Mouse (Mus musculus) kidney, postnatal 0 days (tissue): ENCODE measurements around the gene Sox15. TPM values are rescaled to one million over a fixed set of nuclear protein-coding genes. Genes with fewer than 3 reads are reported as not detected.

ENCODE experiments used
- ATAC-seq: fragments of 200-750 bp; cut with Nextera tagmentation; replicated peaks from 2 replicates; pipeline ENCODE4 v1.8.0; 2017; ENCODE audit warnings: low read depth, moderate number of reproducible peaks, moderate TSS enrichment, moderate library complexity; ENCODE audit not compliant: low FRiP score
- DNase-seq: peaks from one replicate; pipeline ENCODE4 v3.0.0-alpha.2; 2016; ENCODE audit warnings: low spot score
- H3K27ac ChIP-seq: fragments of 300-500 bp; sonication (generic); 2 replicates; pipeline ENCODE4 v1.5.1; 2014; ENCODE audit warnings: mild to moderate bottlenecking
- H3K27me3 ChIP-seq: fragments of 300-500 bp; sonication (generic); 2 replicates; pipeline ENCODE4 v1.6.1; 2014; ENCODE audit warnings: low read length, mixed read lengths; ENCODE audit not compliant: insufficient read depth
- H3K36me3 ChIP-seq: fragments of 300-500 bp; sonication (generic); 2 replicates; pipeline ENCODE4 v1.6.1; 2014; ENCODE audit warnings: low read length, mixed read lengths; ENCODE audit not compliant: insufficient read depth
- H3K4me1 ChIP-seq: fragments of 300-500 bp; sonication (generic); replicated peaks from 2 replicates; pipeline ENCODE4 v1.6.1; 2014; ENCODE audit warnings: antibody characterized with exemption, low read length, mixed read lengths; ENCODE audit not compliant: insufficient read depth
- H3K4me2 ChIP-seq: fragments of 300-500 bp; sonication (generic); 2 replicates; pipeline ENCODE4 v1.6.1; 2014; ENCODE audit warnings: mild to moderate bottlenecking, low read length, moderate library complexity, mixed read lengths
- H3K4me3 ChIP-seq: fragments of 300-500 bp; sonication (generic); replicated peaks from 2 replicates; pipeline ENCODE4 v1.5.1; 2014; ENCODE audit warnings: low read depth, low read length
- H3K9ac ChIP-seq: fragments of 300-500 bp; sonication (generic); 2 replicates; pipeline ENCODE4 v1.6.1; 2014; ENCODE audit warnings: low read depth, low read length
- H3K9me3 ChIP-seq: fragments of 300-500 bp; sonication (generic); replicated peaks from 2 replicates; pipeline ENCODE4 v1.6.1; 2016; ENCODE audit warnings: low read length, inconsistent platforms, mixed read lengths
- CTCF ChIP-seq: IDR thresholded peaks from 2 replicates; pipeline ENCODE4 v1.5.1; 2016; ENCODE audit warnings: antibody characterized with exemption, low read depth, mild to moderate bottlenecking, moderate library complexity
- WGBS: fragments of 180-500 bp; shearing (Covaris S2); extraction: QIAGEN DNeasy Blood & Tissue Kit; methylation state at CpG from one replicate; pipeline ENCODE4 v1.1.7; 2014; 5-methylcytosine and 5-hydroxymethylcytosine counted together
- polyA plus RNA-seq: library from polyadenylated mRNA; unstranded; fragments of >200 nt; fragmentation: Nextera tagmentation; extraction: Ambion mirVana; gene quantifications from 2 replicates; pipeline ENCODE4 v1.2.1, GENCODE M21; 2015

The Sox15 gene
- polyA plus RNA-seq, 1 experiment from 2014 or later = 0.28 TPM

- ATAC-seq = peak; percentile 59
- 80% methylated on average over 6 of the region's 6 CpGs for WGBS
- H3K9ac ChIP-seq = no peak overlapping the region
- no peak for TF ChIP-seq CTCF
- H3K4me1 ChIP-seq = peaks cover 14% of the 10 kb centered on the region
- no peak overlapping the region for H3K4me3 ChIP-seq
- no peaks in the 10 kb centered on the region for H3K36me3 ChIP-seq
- no peak for DNase-seq
- peak overlapping the region; percentile 39; the same call in 1 of the 2 replicates for H3K27ac ChIP-seq
- H3K27me3 ChIP-seq = no peaks in the 10 kb centered on the region
- no peak overlapping the region for H3K4me2 ChIP-seq
- H3K9me3 ChIP-seq = no peaks in the 10 kb centered on the region
Observed at GRCm38 (mm10) chr11:69692863-69693262, 37.7 kb downstream of the Sox15 start.

DNA sequence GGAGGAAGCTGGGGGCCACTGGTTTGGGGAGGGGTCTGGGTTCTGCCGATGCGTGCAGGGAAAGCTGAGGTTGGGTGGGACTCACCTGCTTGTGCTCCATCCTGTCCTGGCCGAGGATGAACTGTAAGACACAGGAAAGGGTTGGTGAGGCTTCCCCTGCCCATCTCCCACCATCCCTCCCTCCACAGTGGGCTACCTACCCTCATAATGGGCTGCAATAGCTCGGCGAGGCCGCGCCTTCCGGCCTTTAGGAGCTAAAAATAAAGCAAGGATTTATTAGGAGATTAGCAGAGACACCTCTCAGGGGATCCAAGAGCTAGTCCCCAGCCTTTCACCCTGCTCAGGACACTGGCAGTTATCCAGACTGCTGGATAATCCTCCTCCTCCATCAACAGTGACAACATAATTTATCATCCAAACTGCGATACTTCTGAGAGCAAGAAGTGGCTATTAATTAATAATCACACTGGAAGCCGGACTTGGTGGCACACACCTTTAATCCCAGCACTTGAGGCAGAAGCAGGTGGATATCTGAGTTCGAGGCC is 38.4 kb downstream of the Sox15 start:
- H3K27me3 ChIP-seq = no peaks in the 10 kb centered on the region
- no peaks in the 10 kb centered on the region for H3K36me3 ChIP-seq
- no peak for ATAC-seq
- no peak overlapping the region for H3K9ac ChIP-seq
- no peak for DNase-seq
- 50% methylated on average over 11 of the region's 11 CpGs for WGBS
- no peak overlapping the region for H3K4me3 ChIP-seq
- no peak for TF ChIP-seq CTCF
- no peaks in the 10 kb centered on the region for H3K9me3 ChIP-seq
- H3K4me2 ChIP-seq = no peak overlapping the region
- peaks cover 14% of the 10 kb centered on the region for H3K4me1 ChIP-seq
- H3K27ac ChIP-seq = peak overlapping the region; percentile 39; the same call in 1 of the 2 replicates

DNA sequence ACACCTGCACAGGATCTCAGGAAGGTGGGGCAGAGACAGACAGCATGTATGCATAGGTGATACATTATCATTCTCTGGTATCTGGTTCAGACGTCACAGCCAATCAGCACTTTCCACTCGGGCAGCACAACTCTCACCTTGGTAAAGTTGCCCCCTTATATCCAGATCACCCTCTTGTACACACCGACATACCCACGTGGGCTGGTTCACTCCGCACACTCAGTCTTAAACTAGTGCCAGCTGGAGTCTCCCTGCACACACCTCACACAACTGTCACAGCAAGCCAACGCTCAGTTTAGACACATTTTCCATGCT is 39.9 kb downstream of the Sox15 start:
- ATAC-seq (no peak), DNase-seq (no peak)
- H3K9ac ChIP-seq = peak overlapping the region; percentile 88
- H3K4me1 ChIP-seq = peaks cover 14% of the 10 kb centered on the region
- peak overlapping the region; percentile 88 for H3K4me2 ChIP-seq
- no peaks in the 10 kb centered on the region for H3K9me3 ChIP-seq
- peak overlapping the region; percentile 63 for H3K4me3 ChIP-seq
- peak overlapping the region; percentile 88 for H3K27ac ChIP-seq
- H3K36me3 ChIP-seq = no peaks in the 10 kb centered on the region
- TF ChIP-seq CTCF = no peak
- 28% methylated on average over 6 of the region's 6 CpGs for WGBS
- H3K27me3 ChIP-seq = no peaks in the 10 kb centered on the region

GRCm38 (mm10) chr11:69695361-69696181 is 40.5 kb downstream of the Sox15 start, which contains the start of the genes Tnfsf12 and Tnfsfm13:
TSS of gene Tnfsf12 (minus strand) at chr11:69695849.
TSS of gene Tnfsfm13 (minus strand) at chr11:69696098.
- ATAC-seq (peak; percentile 69), DNase-seq (peak; percentile 88)
- H3K4me2 ChIP-seq = peak within 1 kb of the TSS; percentile 88
- no peaks in the 10 kb centered on the region for H3K9me3 ChIP-seq
- peak within 1 kb of the TSS; percentile 88 for H3K9ac ChIP-seq
- H3K27me3 ChIP-seq = no peaks in the 10 kb centered on the region
- H3K4me1 ChIP-seq = peaks cover 14% of the 10 kb centered on the region
- TF ChIP-seq CTCF = peak; percentile 36; the same call in 1 of the 2 replicates
- peak within 1 kb of the TSS; percentile 63 for H3K4me3 ChIP-seq
- H3K36me3 ChIP-seq = no peaks in the 10 kb centered on the region
- WGBS = 2% methylated on average over 40 of the region's 41 CpGs
- H3K27ac ChIP-seq = peak within 1 kb of the TSS; percentile 88

- TF ChIP-seq CTCF = no peak
- WGBS = 87% methylated on average over 3 of the region's 3 CpGs
- Histone ChIP-seq H3K27me3 (no peaks in the 10 kb centered on the region), H3K9me3 (no peaks in the 10 kb centered on the region), H3K4me3 (no peak overlapping the region), H3K9ac (no peak overlapping the region), H3K4me2 (no peak overlapping the region), H3K36me3 (no peaks in the 10 kb centered on the region), H3K27ac (no peak overlapping the region), H3K4me1 (peaks cover 14% of the 10 kb centered on the region)
- no peak for ATAC-seq
- no peak for DNase-seq
Observed at GRCm38 (mm10) chr11:69697396-69697795, 42.3 kb downstream of the Sox15 start.

DNA sequence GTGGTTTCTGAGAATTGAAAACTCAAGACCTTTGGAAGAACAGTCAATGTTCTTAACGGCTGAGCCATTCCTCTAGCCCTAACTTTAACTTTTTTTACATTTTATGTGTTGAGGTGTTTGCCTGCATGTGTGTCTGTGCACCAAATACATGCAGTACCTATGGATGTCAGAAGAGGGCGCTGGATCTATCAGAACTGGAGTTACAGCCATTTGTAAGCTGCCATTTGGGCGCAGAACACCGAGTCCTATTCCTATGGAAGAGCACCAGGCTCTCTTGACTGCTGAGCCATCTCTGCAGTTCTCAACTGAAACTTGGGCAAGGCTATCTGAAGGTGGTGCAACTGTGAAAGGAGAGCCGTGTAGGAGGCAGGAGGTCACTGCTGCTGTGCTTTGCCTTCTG is 43.5 kb downstream of the Sox15 start:
- Histone ChIP-seq H3K4me2 (no peak overlapping the region), H3K4me3 (no peak overlapping the region), H3K9me3 (no peaks in the 10 kb centered on the region), H3K27me3 (no peaks in the 10 kb centered on the region), H3K27ac (no peak overlapping the region), H3K4me1 (peaks cover 9% of the 10 kb centered on the region), H3K9ac (no peak overlapping the region), H3K36me3 (no peaks in the 10 kb centered on the region)
- ATAC-seq (no peak), DNase-seq (no peak)
- peak; percentile 34; the same call in 1 of the 2 replicates for TF ChIP-seq CTCF
- 69% methylated on average over 5 of the region's 5 CpGs for WGBS
